In the genomic region with DNA sequence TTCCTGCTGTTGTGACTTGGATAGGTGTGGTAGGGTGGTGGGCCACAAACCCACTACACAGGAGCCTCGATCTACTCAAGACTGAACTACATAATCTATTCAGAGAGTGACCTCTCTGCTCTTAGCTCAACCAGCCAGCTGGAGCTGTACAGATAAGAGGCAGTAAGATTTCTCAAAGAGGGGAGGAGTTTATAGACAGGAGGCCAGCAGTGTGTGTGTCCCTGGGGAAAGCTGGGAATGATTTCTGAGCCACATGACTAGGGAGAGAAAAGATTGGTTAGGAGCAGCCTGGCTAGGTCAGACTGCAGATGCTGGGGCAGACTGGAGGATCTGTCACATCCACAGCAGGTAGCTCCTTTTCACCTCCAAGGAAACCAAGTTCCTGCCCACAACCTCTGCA, we compare ENCODE assay signal across 9 mouse cellular contexts.
A peak's percentile ranks its signal among the peaks of the same experiment; 100 is the strongest.
DNase-seq lines count a peak whose midpoint lies in the region; ATAC-seq lines count a peak whose summit lies in the region.
"Had no signal": no experiment of that assay in that cellular context is flagged by ENCODE, and none has a peak within 500 bp of the region (broad histone marks: within the 10 kb centered on the region; RNA-seq: fewer than 3 reads in every experiment).

No protein-coding gene starts in this region.

- WGBS in limb, embryonic 15.5 days, result 55% methylated on average over 1 of the region's 1 CpGs

- no peak overlapping the region for H3K4me3 ChIP-seq in limb, embryonic 15.5 days
- H3K4me3 ChIP-seq: kidney, embryonic 15.5 days had no signal

- no peak overlapping the region for H3K9ac ChIP-seq in limb, embryonic 15.5 days
- H3K9ac ChIP-seq: kidney, embryonic 15.5 days had no signal

- DNase-seq in embryo, embryonic 10 days (ENCODE audit: low spot score), result peak; percentile 45
- DNase-seq in embryo, embryonic 9.5 days (ENCODE audit: extremely low spot score), result no peak
- peak; percentile 84 for DNase-seq in 3T3-L1 (ENCODE audit: low read depth, low spot score)
- peak; percentile 47 to 54 for DNase-seq in heart, adult 9 months (ENCODE audit: low spot score in 2 of 2)
- DNase-seq in layer of hippocampus, adult 8-10 months (ENCODE audit: low spot score in 2 of 2), result no peak

- ATAC-seq in limb, embryonic 15.5 days (ENCODE audit: insufficient number of reproducible peaks, low FRiP score, low TSS enrichment, low read depth), result no peak
- no peak for ATAC-seq in granulocyte monocyte progenitor cell, adult 5-6 weeks (replicated peaks; ENCODE audit: poor library complexity, severe bottlenecking)
- no peak for ATAC-seq in activated CD4-positive, CD25-positive, alpha-beta regulatory T cell, adult 4 months

- H3K27me3 ChIP-seq in limb, embryonic 15.5 days, result no peaks in the 10 kb centered on the region
- H3K27me3 ChIP-seq: kidney, embryonic 15.5 days had no signal

- peaks cover 47% of the 10 kb centered on the region for H3K4me1 ChIP-seq in limb, embryonic 15.5 days

- no peaks in the 10 kb centered on the region for H3K9me3 ChIP-seq in limb, embryonic 15.5 days
- H3K9me3 ChIP-seq: kidney, embryonic 15.5 days had no signal

- peak overlapping the region; percentile 90 for H3K27ac ChIP-seq in limb, embryonic 15.5 days

- H3K36me3 ChIP-seq in limb, embryonic 15.5 days, result no peaks in the 10 kb centered on the region
- H3K36me3 ChIP-seq: kidney, embryonic 15.5 days had no signal

- no peak overlapping the region for H3K4me2 ChIP-seq in limb, embryonic 15.5 days
- H3K4me2 ChIP-seq: kidney, embryonic 15.5 days had no signal

Comparison
In these comparisons a context has a peak if more than half of its experiments do, and no peak if none do; other contexts are left out.
1. DNase-seq: peak in embryo, embryonic 10 days (single experiment), 3T3-L1 (single experiment) and heart, adult 9 months (2 of 2); none in embryo, embryonic 9.5 days (single experiment) and layer of hippocampus, adult 8-10 months (0 of 2).